Mouse (Mus musculus) myocyte (in vitro differentiated cells): Measurements from ENCODE around the gene Gucy2c. TPM values are rescaled to one million over a fixed set of nuclear protein-coding genes. Genes with fewer than 3 reads are reported as not detected.

Experiments used
- H3K27me3 ChIP-seq: one replicate; pipeline ENCODE4 v1.6.1; 2011; ENCODE audit not compliant: control insufficient read depth, insufficient read depth, insufficient read length
- H3K36me3 ChIP-seq: one replicate; pipeline ENCODE4 v1.6.1; 2011; ENCODE audit not compliant: control insufficient read depth, insufficient read depth
- H3K4me2 ChIP-seq: one replicate; pipeline ENCODE4 v1.6.1; 2011; ENCODE audit warnings: low read depth, control low read depth
- H3K4me3 ChIP-seq: one replicate; pipeline ENCODE4 v1.5.1; 2011; ENCODE audit warnings: mild to moderate bottlenecking, control low read depth, moderate library complexity
- H3K79me2 ChIP-seq: one replicate; pipeline ENCODE4 v1.6.1; 2011; ENCODE audit not compliant: control insufficient read depth, insufficient read depth
- H3ac ChIP-seq: one replicate; pipeline ENCODE4 v1.6.1; 2011; ENCODE audit not compliant: control insufficient read depth, insufficient read length
- CEBPB ChIP-seq: IDR thresholded peaks from 2 replicates; pipeline ENCODE4 v1.6.1; 2011; ENCODE audit warnings: mild to moderate bottlenecking, moderate library complexity; ENCODE audit not compliant: poor library complexity, insufficient read depth, severe bottlenecking
- E2F4 ChIP-seq: IDR thresholded peaks from one replicate; pipeline ENCODE4 v1.6.1; 2011; ENCODE audit warnings: mild to moderate bottlenecking, control low read depth, moderate library complexity; ENCODE audit not compliant: insufficient read depth
- MAX ChIP-seq: IDR thresholded peaks from one replicate; pipeline ENCODE4 v1.6.1; 2011; ENCODE audit warnings: low read depth, mild to moderate bottlenecking, control low read depth
- MYOD1 ChIP-seq, 3 experiments: IDR thresholded peaks; one replicate each; pipeline ENCODE4 v1.6.1; 2011; ENCODE audit warnings: control low read depth in 2 of 3, low read depth in 2 of 3, mild to moderate bottlenecking in 2 of 3, moderate library complexity in 1 of 3; ENCODE audit not compliant: insufficient read length in 2 of 3, control insufficient read depth in 1 of 3
- MYOG ChIP-seq, 3 experiments: IDR thresholded peaks; one replicate each; pipeline ENCODE4 v1.6.1; 2011; ENCODE audit warnings: control low read depth in 2 of 3, low read depth in 2 of 3, mild to moderate bottlenecking in 2 of 3; ENCODE audit not compliant: insufficient read length in 2 of 3, control insufficient read depth in 1 of 3, insufficient read depth in 1 of 3
- POLR2A ChIP-seq: IDR thresholded peaks from one replicate; pipeline ENCODE4 v1.6.1; 2011; ENCODE audit warnings: low read depth, mild to moderate bottlenecking, control low read depth, moderate library complexity; ENCODE audit not compliant: insufficient read length
- POLR2AphosphoS2 ChIP-seq: IDR thresholded peaks from one replicate; pipeline ENCODE4 v1.6.1; 2011; ENCODE audit warnings: low read depth, control low read depth; ENCODE audit not compliant: insufficient read length
- REST ChIP-seq: IDR thresholded peaks from one replicate; pipeline ENCODE4 v1.6.1; 2011; ENCODE audit warnings: mild to moderate bottlenecking, control low read depth, moderate library complexity; ENCODE audit not compliant: insufficient read depth, insufficient read length
- SRF ChIP-seq: IDR thresholded peaks from one replicate; pipeline ENCODE4 v1.6.1; 2011; ENCODE audit warnings: low read depth; ENCODE audit not compliant: control insufficient read depth, insufficient read length
- TCF12 ChIP-seq: IDR thresholded peaks from one replicate; pipeline ENCODE4 v1.6.1; 2011; ENCODE audit warnings: mild to moderate bottlenecking, control low read depth; ENCODE audit not compliant: poor library complexity, insufficient read depth, severe bottlenecking
- TCF3 ChIP-seq: IDR thresholded peaks from one replicate; pipeline ENCODE4 v1.6.1; 2011; ENCODE audit warnings: low read depth, control low read depth; ENCODE audit not compliant: insufficient read length
- USF1 ChIP-seq: IDR thresholded peaks from one replicate; pipeline ENCODE4 v1.6.1; 2011; ENCODE audit warnings: low read depth, mild to moderate bottlenecking, control low read depth, moderate library complexity
- polyA plus RNA-seq: library from polyadenylated mRNA; unstranded; fragments of >200 nt; fragmentation: generic; extraction: Trizol; gene quantifications from one replicate; pipeline ENCODE4 v1.2.1, GENCODE M21; 2012; ENCODE audit warnings: missing spikeins

Gene Gucy2c
- polyA plus RNA-seq, 1 experiment = 0.01 TPM

GRCm38 (mm10) chr6:136722565-136722964 lies 59.0 kb downstream of the Gucy2c start:
- H3K4me2 ChIP-seq = no peak overlapping the region
- no peak overlapping the region for H3K4me3 ChIP-seq
- TF ChIP-seq TCF3 = no peak
- TF ChIP-seq MAX = no peak
- no peak for TF ChIP-seq MYOD1 (IDR thresholded peaks at IDR 0.05; ENCODE audit: control insufficient read depth in 1 of 3, insufficient read length in 2 of 3, low read depth in 2 of 3)
- TF ChIP-seq E2F4 = no peak
- no peak for TF ChIP-seq CEBPB
- no peak for TF ChIP-seq MYOG (IDR thresholded peaks at IDR 0.05; ENCODE audit: control insufficient read depth in 1 of 3, insufficient read depth in 1 of 3, insufficient read length in 2 of 3, low read depth in 2 of 3)
- TF ChIP-seq REST = no peak
- TF ChIP-seq POLR2A = no peak
- TF ChIP-seq USF1 = no peak
- no peak for TF ChIP-seq POLR2AphosphoS2
- TF ChIP-seq TCF12 = no peak
- no peak for TF ChIP-seq SRF
- H3ac ChIP-seq = no peak overlapping the region
- H3K36me3 ChIP-seq = no peaks in the 10 kb centered on the region
- no peaks in the 10 kb centered on the region for H3K27me3 ChIP-seq
- H3K79me2 ChIP-seq = no peaks in the 10 kb centered on the region

DNA sequence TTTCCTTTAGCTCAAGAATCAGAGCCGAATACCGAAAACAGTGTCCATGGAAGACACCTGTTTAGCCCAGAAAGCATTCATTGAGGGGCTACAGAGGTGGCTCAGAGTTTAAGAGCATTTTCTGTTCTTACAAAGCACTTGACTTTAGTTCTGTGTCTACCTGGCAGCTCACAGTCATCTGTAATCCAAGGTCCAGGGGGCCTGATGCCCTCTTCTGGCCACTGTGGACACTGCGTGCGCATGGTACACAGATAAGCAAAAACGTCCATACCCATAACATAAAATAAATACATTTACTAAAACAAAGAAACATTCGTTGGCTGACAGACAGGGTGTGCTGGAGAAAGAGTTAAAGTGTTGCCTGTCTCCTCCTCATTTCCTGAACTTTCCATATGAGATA lies 59.6 kb downstream of the Gucy2c start:
- Histone ChIP-seq H3K4me3 (no peak overlapping the region), H3K36me3 (no peaks in the 10 kb centered on the region), H3ac (no peak overlapping the region), H3K79me2 (no peaks in the 10 kb centered on the region), H3K4me2 (no peak overlapping the region), H3K27me3 (no peaks in the 10 kb centered on the region)
- TF ChIP-seq POLR2AphosphoS2 (no peak), TCF12 (no peak), SRF (no peak), REST (no peak), MYOD1 (IDR thresholded peaks at IDR 0.05; ENCODE audit: control insufficient read depth in 1 of 3, insufficient read length in 2 of 3, low read depth in 2 of 3) (no peak), TCF3 (no peak), MYOG (IDR thresholded peaks at IDR 0.05; ENCODE audit: control insufficient read depth in 1 of 3, insufficient read depth in 1 of 3, insufficient read length in 2 of 3, low read depth in 2 of 3) (no peak), CEBPB (no peak), POLR2A (no peak), USF1 (no peak), MAX (no peak), E2F4 (no peak)

DNA sequence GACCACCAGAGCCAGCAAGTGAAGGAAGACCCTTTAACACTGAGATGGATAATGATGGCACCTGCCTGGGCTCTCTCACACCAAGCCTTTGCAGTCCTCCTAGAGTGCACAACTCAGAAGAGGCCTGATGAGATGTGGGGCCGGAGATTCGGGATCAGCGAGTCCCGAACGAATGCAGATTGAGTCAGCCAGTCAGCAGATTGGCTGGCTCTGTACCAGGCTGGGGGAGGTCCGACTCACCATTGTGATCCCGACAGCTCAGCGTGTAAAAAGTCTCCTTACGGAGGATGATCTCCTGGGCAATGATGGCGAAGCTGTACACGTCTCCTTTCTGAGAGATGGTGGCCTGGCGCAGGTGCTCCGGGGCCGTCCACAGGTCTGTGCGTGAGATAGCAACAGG lies 61.1 kb downstream of the Gucy2c start:
- no peaks in the 10 kb centered on the region for H3K36me3 ChIP-seq
- H3K27me3 ChIP-seq = no peaks in the 10 kb centered on the region
- no peak overlapping the region for H3K4me2 ChIP-seq
- H3K4me3 ChIP-seq = no peak overlapping the region
- H3ac ChIP-seq = no peak overlapping the region
- TF ChIP-seq TCF12 = no peak
- TF ChIP-seq TCF3 = no peak
- no peak for TF ChIP-seq USF1
- no peak for TF ChIP-seq MYOG (IDR thresholded peaks at IDR 0.05; ENCODE audit: control insufficient read depth in 1 of 3, insufficient read depth in 1 of 3, insufficient read length in 2 of 3, low read depth in 2 of 3)
- TF ChIP-seq CEBPB = no peak
- TF ChIP-seq POLR2A = no peak
- no peak for TF ChIP-seq E2F4
- TF ChIP-seq POLR2AphosphoS2 = no peak
- no peak for TF ChIP-seq MYOD1 (IDR thresholded peaks at IDR 0.05; ENCODE audit: control insufficient read depth in 1 of 3, insufficient read length in 2 of 3, low read depth in 2 of 3)
- TF ChIP-seq REST = no peak
- TF ChIP-seq SRF = no peak
- TF ChIP-seq MAX = no peak
- no peaks in the 10 kb centered on the region for H3K79me2 ChIP-seq

DNA sequence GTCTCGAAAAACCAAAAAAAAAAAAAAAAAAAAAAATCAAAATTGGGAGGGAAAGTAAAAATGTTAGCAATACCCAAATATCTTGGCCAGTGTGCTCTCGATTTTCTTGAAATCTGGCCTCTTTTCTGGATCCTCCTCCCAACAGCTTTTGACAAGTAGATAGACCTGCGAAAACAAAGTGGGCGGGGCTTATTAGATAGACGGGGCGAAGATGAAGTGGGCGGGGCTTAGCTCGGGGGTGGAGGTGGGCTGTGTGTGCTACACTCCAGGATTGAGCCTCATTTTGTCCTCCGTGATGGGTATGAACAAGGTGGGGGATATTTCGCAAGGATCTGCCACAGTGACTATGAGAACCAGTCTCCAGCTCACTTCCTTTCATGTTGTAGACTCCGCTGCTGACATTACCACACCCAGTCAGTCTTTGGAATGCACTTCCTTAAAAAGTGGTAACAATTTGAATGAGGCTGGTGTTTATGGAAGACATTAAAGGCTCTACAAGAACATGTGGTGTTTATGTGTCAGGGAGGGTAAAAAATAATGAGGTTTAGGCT lies 65.6 kb downstream of the Gucy2c start:
- H3K4me3 ChIP-seq = no peak overlapping the region
- no peaks in the 10 kb centered on the region for H3K36me3 ChIP-seq
- TF ChIP-seq TCF12 (no peak), CEBPB (no peak), MYOD1 (IDR thresholded peaks at IDR 0.05; ENCODE audit: control insufficient read depth in 1 of 3, insufficient read length in 2 of 3, low read depth in 2 of 3) (no peak), MYOG (IDR thresholded peaks at IDR 0.05; ENCODE audit: control insufficient read depth in 1 of 3, insufficient read depth in 1 of 3, insufficient read length in 2 of 3, low read depth in 2 of 3) (no peak)
- no peaks in the 10 kb centered on the region for H3K79me2 ChIP-seq
- H3K27me3 ChIP-seq = no peaks in the 10 kb centered on the region
- no peak overlapping the region for H3ac ChIP-seq
- H3K4me2 ChIP-seq = no peak overlapping the region

GRCm38 (mm10) chr6:136714097-136714496 lies 67.5 kb downstream of the Gucy2c start:
- Histone ChIP-seq H3K4me3 (no peak overlapping the region), H3K4me2 (no peak overlapping the region), H3K27me3 (no peaks in the 10 kb centered on the region), H3K79me2 (no peaks in the 10 kb centered on the region), H3ac (no peak overlapping the region), H3K36me3 (no peaks in the 10 kb centered on the region)
- TF ChIP-seq MYOD1 (IDR thresholded peaks at IDR 0.05; ENCODE audit: control insufficient read depth in 1 of 3, insufficient read length in 2 of 3, low read depth in 2 of 3) (no peak), E2F4 (no peak), CEBPB (no peak), MAX (no peak), REST (no peak), MYOG (IDR thresholded peaks at IDR 0.05; ENCODE audit: control insufficient read depth in 1 of 3, insufficient read depth in 1 of 3, insufficient read length in 2 of 3, low read depth in 2 of 3) (no peak), SRF (no peak), POLR2A (no peak), TCF12 (no peak), TCF3 (no peak), USF1 (no peak), POLR2AphosphoS2 (no peak)
